Mouse (Mus musculus) intestine, postnatal 0 days (tissue): ENCODE results near the gene Clk1. TPM values are rescaled to one million over a fixed set of nuclear protein-coding genes. Genes with fewer than 3 reads are reported as not detected.
A peak's percentile ranks its signal among the peaks of the same experiment; 100 is the strongest.

Experiments used
- ATAC-seq: fragments of 200-750 bp; cut with Nextera tagmentation; 2 replicates; pipeline ENCODE4 v1.8.0; 2017; ENCODE audit warnings: mild to moderate bottlenecking, moderate TSS enrichment, moderate library complexity
- H3K27ac ChIP-seq: fragments of 300-500 bp; sonication (generic); 2 replicates; pipeline ENCODE4 v1.5.1; 2014; ENCODE audit warnings: mild to moderate bottlenecking, low read depth, low read length, moderate library complexity
- H3K27me3 ChIP-seq: fragments of 300-500 bp; sonication (generic); replicated peaks from 2 replicates; pipeline ENCODE4 v1.6.1; 2014; ENCODE audit warnings: low read length, mixed read lengths; ENCODE audit not compliant: control insufficient read depth, insufficient read depth
- H3K36me3 ChIP-seq: fragments of 300-500 bp; sonication (generic); 2 replicates; pipeline ENCODE4 v1.6.1; 2014; ENCODE audit warnings: mild to moderate bottlenecking, moderate library complexity; ENCODE audit not compliant: control insufficient read depth, insufficient read depth
- H3K4me1 ChIP-seq: fragments of 300-500 bp; sonication (generic); replicated peaks from 2 replicates; pipeline ENCODE4 v1.6.1; 2014; ENCODE audit warnings: antibody characterized with exemption, low read length, mixed read lengths; ENCODE audit not compliant: control insufficient read depth, insufficient read depth
- H3K4me2 ChIP-seq: fragments of 300-500 bp; sonication (generic); replicated peaks from 2 replicates; pipeline ENCODE4 v1.6.1; 2014; ENCODE audit warnings: low read depth, mild to moderate bottlenecking, moderate library complexity
- H3K4me3 ChIP-seq: fragments of 300-500 bp; sonication (generic); 2 replicates; pipeline ENCODE4 v1.5.1; 2014; ENCODE audit warnings: low read depth, low read length
- H3K9ac ChIP-seq: fragments of 300-500 bp; sonication (generic); 2 replicates; pipeline ENCODE4 v1.6.1; 2014; ENCODE audit warnings: mild to moderate bottlenecking, low read depth, low read length
- H3K9me3 ChIP-seq: fragments of 300-500 bp; sonication (generic); 2 replicates; pipeline ENCODE4 v1.6.1; 2016; ENCODE audit warnings: mixed run types; ENCODE audit not compliant: control insufficient read depth
- CTCF ChIP-seq: sonication (generic); IDR thresholded peaks from 2 replicates; pipeline ENCODE4 v1.5.1; 2016; ENCODE audit warnings: low read depth, mild to moderate bottlenecking, control low read depth, antibody characterized with exemption, moderate library complexity
- WGBS: fragments of 180-500 bp; shearing (Covaris S2); extraction: QIAGEN DNeasy Blood & Tissue Kit; methylation state at CpG from one replicate; pipeline ENCODE4 v1.1.7; 2014; 5-methylcytosine and 5-hydroxymethylcytosine counted together
- polyA plus RNA-seq: library from polyadenylated mRNA; unstranded; fragments of >200 nt; fragmentation: Nextera tagmentation; extraction: Ambion mirVana; gene quantifications from 2 replicates; pipeline ENCODE4 v1.2.1, GENCODE M21; 2015

The Clk1 gene
- 95.8 and 103 TPM in 2 replicates for polyA plus RNA-seq

DNA sequence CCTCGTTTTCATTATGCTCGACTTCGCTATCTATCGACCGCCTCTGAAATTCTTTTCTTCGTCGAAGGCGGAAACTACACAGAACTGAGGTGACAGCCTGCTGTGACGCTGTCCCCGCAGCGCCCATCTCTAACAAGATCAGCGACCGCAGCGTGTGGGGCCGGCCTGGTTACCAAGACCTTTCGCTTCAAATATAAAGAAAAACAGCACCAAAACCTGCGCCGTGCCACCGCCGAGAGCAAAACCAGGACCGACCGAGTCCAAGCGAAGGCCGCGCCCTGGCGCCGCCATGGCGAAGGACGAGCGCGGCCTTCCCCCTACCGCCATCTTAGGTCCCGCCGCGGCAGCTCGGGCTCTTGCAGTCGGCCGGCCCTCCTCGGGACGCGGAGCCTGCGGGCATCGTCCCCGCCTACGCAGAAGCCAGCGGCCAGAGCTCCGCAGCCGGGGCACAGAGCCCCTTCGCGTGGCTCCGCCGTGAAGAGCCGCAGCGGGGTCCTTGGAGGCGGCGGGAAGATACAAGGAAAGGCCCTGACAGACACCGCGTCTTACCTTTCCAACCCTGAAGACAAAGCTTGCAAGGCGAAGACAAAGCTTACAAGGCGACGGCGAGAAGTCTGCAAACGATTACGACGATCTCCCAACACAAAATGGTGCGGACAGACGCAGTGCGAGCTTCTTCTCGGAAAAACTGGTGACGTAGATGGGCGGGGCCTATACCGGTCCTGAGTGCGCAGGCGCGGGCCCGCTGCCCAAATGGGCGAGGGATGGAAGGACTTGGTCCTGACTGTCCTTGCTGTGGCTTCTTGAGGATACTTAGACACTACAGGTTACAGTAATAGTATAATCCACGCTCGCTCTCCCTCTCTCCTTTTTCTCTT lies at the start of gene Clk1:
Gene Clk1 (minus strand): TSS at position 696 of the 878 bp plus-strand sequence.
- Histone ChIP-seq H3K36me3 (peaks cover 23% of the 10 kb centered on the region), H3K27ac (peak within 1 kb of the TSS; percentile 100), H3K9me3 (no peaks in the 10 kb centered on the region), H3K27me3 (no peaks in the 10 kb centered on the region), H3K4me2 (peak within 1 kb of the TSS; percentile 69), H3K9ac (peak within 1 kb of the TSS; percentile 100), H3K4me3 (peak within 1 kb of the TSS; percentile 100), H3K4me1 (no peaks in the 10 kb centered on the region; the same call in 1 of the 2 replicates)
- WGBS, result under 1% methylated on average over 79 of the region's 79 CpGs
- peak; percentile 86 for ATAC-seq
- no peak for TF ChIP-seq CTCF

DNA sequence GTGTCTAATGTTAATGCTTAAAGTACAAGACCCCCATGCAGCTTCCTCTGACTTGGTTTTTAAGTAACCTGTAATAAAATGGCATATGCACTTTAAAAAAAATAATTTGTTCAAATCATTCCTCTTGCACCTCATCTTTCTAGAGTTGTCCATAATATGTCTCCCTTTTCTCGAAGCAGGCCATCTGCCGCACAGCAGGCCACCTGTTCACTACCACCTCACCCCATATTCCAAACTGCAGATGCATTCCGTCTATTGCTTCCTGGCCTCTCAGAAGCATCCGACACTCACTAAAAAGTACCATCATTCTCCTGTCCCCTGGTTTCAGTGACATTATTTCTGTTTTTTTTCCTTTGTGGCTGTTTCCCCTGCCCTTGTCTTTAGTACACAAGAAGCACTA lies 41.7 kb upstream of the Clk1 start:
- 97% methylated on average over 4 of the region's 4 CpGs for WGBS

DNA sequence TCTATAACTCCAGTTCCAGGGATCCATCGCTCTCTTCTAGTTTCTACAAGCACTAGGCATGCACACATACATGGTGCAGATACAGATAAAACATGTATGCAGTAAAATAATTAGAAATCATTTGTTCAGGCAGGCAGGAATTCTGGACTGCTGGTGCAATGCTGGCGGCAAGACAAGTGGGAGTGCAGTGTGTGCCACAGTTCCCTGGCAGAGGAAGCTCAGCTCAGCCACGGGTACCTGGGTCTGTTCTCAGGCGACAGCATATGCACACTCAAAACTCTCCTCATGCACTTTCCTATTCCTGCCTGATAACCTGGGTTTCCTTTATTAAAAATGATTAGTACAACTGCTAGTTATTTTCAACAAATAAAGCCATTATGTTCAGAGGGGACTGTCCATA lies 41.2 kb upstream of the Clk1 start:
- Histone ChIP-seq H3K9me3 (no peaks in the 10 kb centered on the region), H3K36me3 (peaks cover 44% of the 10 kb centered on the region), H3K27me3 (no peaks in the 10 kb centered on the region), H3K4me2 (no peak overlapping the region), H3K27ac (no peak overlapping the region), H3K9ac (no peak overlapping the region), H3K4me3 (no peak overlapping the region), H3K4me1 (no peaks in the 10 kb centered on the region)
- no peak for ATAC-seq
- no peak for TF ChIP-seq CTCF
- WGBS, result 93% methylated on average over 4 of the region's 4 CpGs

More for the DNA sequence above, 41.7 kb upstream of the Clk1 start:
- no peaks in the 10 kb centered on the region for H3K27me3 ChIP-seq
- H3K9ac ChIP-seq, result no peak overlapping the region
- H3K4me1 ChIP-seq, result no peaks in the 10 kb centered on the region
- TF ChIP-seq CTCF, result no peak
- ATAC-seq, result no peak
- no peaks in the 10 kb centered on the region for H3K9me3 ChIP-seq
- peaks cover 44% of the 10 kb centered on the region for H3K36me3 ChIP-seq
- H3K27ac ChIP-seq, result no peak overlapping the region
- no peak overlapping the region for H3K4me3 ChIP-seq
- H3K4me2 ChIP-seq, result no peak overlapping the region

DNA sequence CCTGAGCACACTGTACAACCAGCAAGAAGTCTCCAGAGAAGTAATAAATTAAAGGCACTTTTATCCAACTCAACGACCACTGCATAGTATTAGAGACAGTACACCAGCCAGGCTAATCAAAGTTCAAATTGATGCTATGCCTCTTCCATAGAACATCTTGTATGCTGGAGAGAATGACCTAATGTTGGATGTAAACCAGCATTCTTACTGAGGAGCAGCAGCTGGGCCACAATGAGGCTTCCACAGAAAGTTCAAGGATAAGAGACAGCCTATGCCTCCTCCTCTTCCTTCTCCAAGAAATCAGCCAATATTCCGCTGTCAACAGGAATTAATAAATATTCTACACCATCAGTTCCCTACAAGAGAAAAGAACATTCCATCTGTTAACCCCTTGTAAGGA lies 40.1 kb upstream of the Clk1 start:
- 73% methylated on average over 2 of the region's 2 CpGs for WGBS
- no peak for ATAC-seq
- H3K9ac ChIP-seq, result no peak overlapping the region

DNA sequence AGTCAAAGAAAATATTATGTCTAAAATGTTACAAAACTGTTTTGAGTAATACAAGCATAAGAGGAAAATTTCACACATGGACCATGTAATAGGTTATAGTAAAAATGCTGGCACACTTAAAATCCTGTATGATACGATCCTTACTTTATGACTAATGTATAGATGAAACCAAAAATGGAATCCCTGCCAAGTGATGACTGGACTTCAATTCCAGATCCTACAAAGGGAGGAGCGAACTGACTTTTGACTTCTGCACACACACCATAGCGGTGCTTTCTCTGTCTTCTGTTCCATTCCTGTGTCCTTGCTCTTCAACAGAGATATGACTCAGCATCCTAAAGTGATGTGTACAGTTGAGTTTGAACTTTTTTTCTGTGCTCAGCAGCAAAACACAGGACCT lies 36.7 kb upstream of the Clk1 start:
- no peak overlapping the region for H3K4me2 ChIP-seq
- no peaks in the 10 kb centered on the region for H3K4me1 ChIP-seq
- H3K4me3 ChIP-seq, result no peak overlapping the region
- WGBS, result 77% methylated on average over 3 of the region's 3 CpGs
- H3K9me3 ChIP-seq, result no peaks in the 10 kb centered on the region
- no peak overlapping the region for H3K27ac ChIP-seq
- no peak for ATAC-seq
- peaks cover 59% of the 10 kb centered on the region for H3K36me3 ChIP-seq
- no peak overlapping the region for H3K9ac ChIP-seq
- H3K27me3 ChIP-seq, result no peaks in the 10 kb centered on the region
- TF ChIP-seq CTCF, result no peak

More for the DNA sequence above, 40.1 kb upstream of the Clk1 start:
- Histone ChIP-seq H3K27me3 (no peaks in the 10 kb centered on the region), H3K36me3 (peaks cover 35% of the 10 kb centered on the region), H3K9me3 (no peaks in the 10 kb centered on the region), H3K4me1 (no peaks in the 10 kb centered on the region), H3K4me3 (no peak overlapping the region), H3K27ac (no peak overlapping the region), H3K4me2 (no peak overlapping the region)
- TF ChIP-seq CTCF, result no peak

DNA sequence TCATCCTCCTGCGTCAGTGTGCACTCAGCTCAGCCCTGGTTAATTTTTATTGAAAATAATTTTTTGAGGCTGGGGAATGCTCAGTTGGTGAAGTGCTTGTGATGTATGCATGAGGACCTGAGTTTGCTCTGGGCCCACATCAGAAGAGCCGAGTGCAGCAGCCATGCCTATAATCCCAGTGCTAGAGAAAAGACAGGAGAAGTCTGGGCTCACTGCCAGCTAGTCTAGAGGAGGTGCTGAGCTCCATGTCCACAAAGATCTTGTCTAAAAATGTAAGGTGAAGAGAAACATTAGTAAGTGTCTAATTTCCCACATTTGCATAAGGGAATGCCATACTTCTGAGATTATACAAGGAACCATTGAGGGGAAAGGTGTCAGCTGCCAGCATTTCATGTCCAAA lies 35.0 kb upstream of the Clk1 start:
- no peaks in the 10 kb centered on the region for H3K9me3 ChIP-seq
- ATAC-seq, result no peak
- H3K27me3 ChIP-seq, result no peaks in the 10 kb centered on the region
- no peaks in the 10 kb centered on the region for H3K4me1 ChIP-seq
- WGBS, result 86% methylated on average over 2 of the region's 2 CpGs
- no peak overlapping the region for H3K27ac ChIP-seq
- no peak overlapping the region for H3K4me3 ChIP-seq
- no peak overlapping the region for H3K4me2 ChIP-seq
- peaks cover 62% of the 10 kb centered on the region for H3K36me3 ChIP-seq
- TF ChIP-seq CTCF, result no peak
- no peak overlapping the region for H3K9ac ChIP-seq
